Mouse (Mus musculus) embryonic fibroblast, embryonic 13.5 days (primary cell): Measurements from ENCODE around the gene Zfp503.

Experiments used
- CTCF ChIP-seq: IDR thresholded peaks from 2 replicates; pipeline ENCODE4 v1.5.1; 2011; ENCODE audit warnings: mild to moderate bottlenecking, control low read depth, low read length, moderate library complexity, borderline replicate concordance; ENCODE audit not compliant: insufficient read depth
- POLR2A ChIP-seq: IDR thresholded peaks from 2 replicates; pipeline ENCODE4 v1.6.1; 2011; ENCODE audit warnings: low read depth, mild to moderate bottlenecking, control low read depth, low read length, moderate library complexity

- TF ChIP-seq CTCF (peak; percentile 18; the same call in 1 of the 2 replicates), POLR2A (no peak)
These were observed 31.5 kb upstream of the Zfp503 start for GRCm38 (mm10) chr14:22020885-22021284.
